Mouse (Mus musculus) hindbrain, embryonic 14.5 days (tissue): ENCODE results near the gene Marf1. TPM values are rescaled to one million over a fixed set of nuclear protein-coding genes. Genes with fewer than 3 reads are reported as not detected.

Experiments used
- ATAC-seq: fragments of 200-750 bp; cut with Nextera tagmentation; 2 replicates; pipeline ENCODE4 v1.8.0; 2017; ENCODE audit warnings: moderate number of reproducible peaks, mild to moderate bottlenecking, moderate TSS enrichment, moderate library complexity; ENCODE audit not compliant: low FRiP score
- DNase-seq: peaks from one replicate; pipeline ENCODE4 v3.0.0-alpha.2; 2015; ENCODE audit warnings: low spot score
- H3K27ac ChIP-seq: fragments of 300-500 bp; sonication (generic); 2 replicates; pipeline ENCODE4 v1.5.1; 2014; ENCODE audit warnings: mild to moderate bottlenecking, moderate library complexity
- H3K27me3 ChIP-seq: fragments of 300-500 bp; sonication (generic); 2 replicates; pipeline ENCODE4 v1.6.1; 2014; ENCODE audit warnings: mild to moderate bottlenecking, low read length, mixed read lengths; ENCODE audit not compliant: control insufficient read depth, insufficient read depth
- H3K36me3 ChIP-seq: fragments of 300-500 bp; sonication (generic); replicated peaks from 2 replicates; pipeline ENCODE4 v1.6.1; 2014; ENCODE audit not compliant: control insufficient read depth, insufficient read depth
- H3K4me1 ChIP-seq: fragments of 300-500 bp; sonication (generic); replicated peaks from 2 replicates; pipeline ENCODE4 v1.6.1; 2014; ENCODE audit warnings: antibody characterized with exemption, low read length, mixed read lengths; ENCODE audit not compliant: control insufficient read depth, insufficient read depth
- H3K4me2 ChIP-seq: fragments of 300-500 bp; sonication (generic); replicated peaks from 2 replicates; pipeline ENCODE4 v1.6.1; 2014; ENCODE audit warnings: mild to moderate bottlenecking, moderate library complexity
- H3K4me3 ChIP-seq: fragments of 300-500 bp; sonication (generic); replicated peaks from 2 replicates; pipeline ENCODE4 v1.5.1; 2014; ENCODE audit warnings: mild to moderate bottlenecking, low read length
- H3K9ac ChIP-seq: fragments of 300-500 bp; sonication (generic); 2 replicates; pipeline ENCODE4 v1.6.1; 2014
- H3K9me3 ChIP-seq: fragments of 300-500 bp; sonication (generic); 2 replicates; pipeline ENCODE4 v1.6.1; 2016; ENCODE audit warnings: low read length; ENCODE audit not compliant: control insufficient read depth
- WGBS: fragments of 180-500 bp; shearing (Covaris S2); extraction: QIAGEN DNeasy Blood & Tissue Kit; methylation state at CpG from one replicate; pipeline ENCODE4 v1.1.7; 2014; 5-methylcytosine and 5-hydroxymethylcytosine counted together
- polyA plus RNA-seq: library from polyadenylated mRNA; unstranded; fragments of >200 nt; fragmentation: Nextera tagmentation; extraction: Ambion mirVana; gene quantifications from 2 replicates; pipeline ENCODE4 v1.2.1, GENCODE M21; 2014

Marf1 gene
- 14.4 and 15.0 TPM in 2 replicates for polyA plus RNA-seq

GRCm38 (mm10) chr16:14162988-14163416 lies at the start of gene Marf1, which contains the start of gene Nde1:
TSS of gene Marf1 (minus strand) at chr16:14163351.
TSS of gene Nde1 (plus strand) at chr16:14163275.
- H3K4me2 ChIP-seq = peak within 1 kb of the TSS; percentile 87
- DNase-seq = peak; percentile 81
- peaks cover 11% of the 10 kb centered on the region for H3K4me1 ChIP-seq
- H3K36me3 ChIP-seq = no peaks in the 10 kb centered on the region
- peak within 1 kb of the TSS; percentile 66 for H3K9ac ChIP-seq
- H3K4me3 ChIP-seq = peak within 1 kb of the TSS; percentile 66
- no peaks in the 10 kb centered on the region for H3K9me3 ChIP-seq
- WGBS = under 1% methylated on average over 43 of the region's 43 CpGs
- H3K27me3 ChIP-seq = no peaks in the 10 kb centered on the region
- peak; percentile 72 for ATAC-seq
- peak within 1 kb of the TSS; percentile 12; the same call in 1 of the 2 replicates for H3K27ac ChIP-seq

- no peak overlapping the region for H3K27ac ChIP-seq
These were observed 35.6 kb upstream of the Marf1 start for GRCm38 (mm10) chr16:14198798-14199197.

GRCm38 (mm10) chr16:14195427-14195826 lies 32.3 kb upstream of the Marf1 start:
- peak; percentile 65 for DNase-seq
- H3K4me1 ChIP-seq = no peaks in the 10 kb centered on the region
- no peak overlapping the region for H3K4me2 ChIP-seq
- peaks cover 16% of the 10 kb centered on the region; the same call in 1 of the 2 replicates for H3K36me3 ChIP-seq
- WGBS = 30% methylated on average over 1 of the region's 1 CpGs
- H3K27me3 ChIP-seq = no peaks in the 10 kb centered on the region
- no peak overlapping the region for H3K4me3 ChIP-seq
- no peak overlapping the region for H3K9ac ChIP-seq
- ATAC-seq = no peak
- H3K9me3 ChIP-seq = no peaks in the 10 kb centered on the region
- no peak overlapping the region for H3K27ac ChIP-seq

More at GRCm38 (mm10) chr16:14198798-14199197, 35.6 kb upstream of the Marf1 start:
- ATAC-seq (no peak), DNase-seq (no peak)
- Histone ChIP-seq H3K9me3 (no peaks in the 10 kb centered on the region), H3K4me3 (no peak overlapping the region), H3K4me2 (no peak overlapping the region), H3K4me1 (no peaks in the 10 kb centered on the region), H3K9ac (no peak overlapping the region), H3K27me3 (no peaks in the 10 kb centered on the region), H3K36me3 (no peaks in the 10 kb centered on the region)
- WGBS = 81% methylated on average over 4 of the region's 4 CpGs

- DNase-seq = no peak
- Histone ChIP-seq H3K4me2 (no peak overlapping the region), H3K4me3 (no peak overlapping the region), H3K27ac (no peak overlapping the region), H3K4me1 (no peaks in the 10 kb centered on the region), H3K36me3 (peaks cover 27% of the 10 kb centered on the region), H3K27me3 (no peaks in the 10 kb centered on the region), H3K9me3 (no peaks in the 10 kb centered on the region), H3K9ac (no peak overlapping the region)
- WGBS = 73% methylated on average over 9 of the region's 9 CpGs
- no peak for ATAC-seq
These were observed 31.2 kb upstream of the Marf1 start for GRCm38 (mm10) chr16:14194164-14194950.

- H3K4me1 ChIP-seq = no peaks in the 10 kb centered on the region; the same call in 1 of the 2 replicates
- H3K27me3 ChIP-seq = no peaks in the 10 kb centered on the region
- H3K9ac ChIP-seq = no peak overlapping the region
- DNase-seq = no peak
- H3K27ac ChIP-seq = no peak overlapping the region
- no peak overlapping the region for H3K4me3 ChIP-seq
- H3K4me2 ChIP-seq = no peak overlapping the region
- WGBS = 94% methylated on average over 5 of the region's 5 CpGs
- H3K36me3 ChIP-seq = peaks cover 27% of the 10 kb centered on the region
- ATAC-seq = no peak
- H3K9me3 ChIP-seq = no peaks in the 10 kb centered on the region
These were observed 22.4 kb upstream of the Marf1 start for GRCm38 (mm10) chr16:14185516-14185915.

- ATAC-seq (no peak), DNase-seq (no peak)
- Histone ChIP-seq H3K4me2 (no peak overlapping the region), H3K36me3 (peaks cover 14% of the 10 kb centered on the region), H3K4me3 (no peak overlapping the region), H3K27me3 (no peaks in the 10 kb centered on the region), H3K9ac (no peak overlapping the region), H3K9me3 (no peaks in the 10 kb centered on the region), H3K4me1 (no peaks in the 10 kb centered on the region; the same call in 1 of the 2 replicates), H3K27ac (no peak overlapping the region)
- 73% methylated on average over 1 of the region's 1 CpGs for WGBS
These were observed 20.7 kb upstream of the Marf1 start for GRCm38 (mm10) chr16:14183856-14184255.

GRCm38 (mm10) chr16:14182360-14182759 lies 19.2 kb upstream of the Marf1 start:
- no peak overlapping the region for H3K9ac ChIP-seq
- H3K9me3 ChIP-seq = no peaks in the 10 kb centered on the region
- H3K4me1 ChIP-seq = no peaks in the 10 kb centered on the region; the same call in 1 of the 2 replicates
- WGBS = 91% methylated on average over 5 of the region's 5 CpGs
- peaks cover 16% of the 10 kb centered on the region for H3K36me3 ChIP-seq
- ATAC-seq (no peak), DNase-seq (no peak)
- no peak overlapping the region for H3K4me2 ChIP-seq
- H3K27ac ChIP-seq = no peak overlapping the region
- H3K27me3 ChIP-seq = no peaks in the 10 kb centered on the region
- no peak overlapping the region for H3K4me3 ChIP-seq

- ATAC-seq (no peak), DNase-seq (no peak)
- no peaks in the 10 kb centered on the region for H3K27me3 ChIP-seq
- H3K4me2 ChIP-seq = no peak overlapping the region
- no peak overlapping the region for H3K27ac ChIP-seq
- peaks cover 28% of the 10 kb centered on the region for H3K36me3 ChIP-seq
- H3K9me3 ChIP-seq = no peaks in the 10 kb centered on the region
- H3K4me1 ChIP-seq = no peaks in the 10 kb centered on the region; the same call in 1 of the 2 replicates
- 85% methylated on average over 6 of the region's 6 CpGs for WGBS
- H3K9ac ChIP-seq = no peak overlapping the region
- no peak overlapping the region for H3K4me3 ChIP-seq
These were observed 17.1 kb upstream of the Marf1 start for GRCm38 (mm10) chr16:14180163-14180733.

GRCm38 (mm10) chr16:14178041-14178440 lies 14.9 kb upstream of the Marf1 start:
- Histone ChIP-seq H3K27me3 (no peaks in the 10 kb centered on the region), H3K4me3 (no peak overlapping the region), H3K36me3 (peaks cover 36% of the 10 kb centered on the region), H3K27ac (no peak overlapping the region), H3K9me3 (no peaks in the 10 kb centered on the region), H3K9ac (no peak overlapping the region), H3K4me2 (no peak overlapping the region), H3K4me1 (no peaks in the 10 kb centered on the region; the same call in 1 of the 2 replicates)
- ATAC-seq (no peak), DNase-seq (no peak)
- WGBS = 82% methylated on average over 3 of the region's 3 CpGs
